Comparison of ENCODE assay signal across 20 mouse cellular contexts in the genomic region with DNA sequence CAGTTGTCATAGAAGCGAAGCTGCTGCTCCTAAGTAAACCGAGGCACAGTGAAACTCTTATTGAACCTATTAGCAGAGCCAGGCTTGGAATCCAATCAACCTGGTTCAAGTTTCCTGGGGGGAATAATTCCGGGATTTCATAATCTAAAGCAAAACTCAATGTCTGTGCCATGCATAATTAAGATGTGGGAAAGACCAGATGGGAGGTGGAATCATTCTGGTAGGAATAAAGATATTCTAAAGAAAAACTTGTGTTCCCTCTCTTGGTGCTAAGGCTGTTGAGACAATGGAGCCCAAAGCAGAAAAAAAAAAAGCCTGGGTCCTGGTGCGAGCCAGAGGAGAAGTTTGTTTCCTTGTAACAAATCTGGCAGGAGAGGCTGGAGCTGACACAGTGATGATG.
"Had no signal": no experiment of that assay in that cellular context is flagged by ENCODE, and none has a peak within 500 bp of the region (broad histone marks: within the 10 kb centered on the region; RNA-seq: fewer than 3 reads in every experiment).

No protein-coding gene starts in this region.

- ATAC-seq: forebrain, embryonic 13.5 days; forebrain, embryonic 14.5 days; forebrain, embryonic 15.5 days; forebrain, embryonic 16.5 days; forebrain, postnatal 0 days had no signal

- DNase-seq: cerebellum, adult 8-10 months; cerebellum, adult 9-10 months; cerebellum, adult 9-11 months; cerebellum, postnatal 10 days; cerebellum, postnatal 14 days; cerebellum, postnatal 25 days; cerebellum, postnatal 36 days; embryo, embryonic 11 days; forebrain, postnatal 0 days; gastrocnemius, adult 2 months; gastrocnemius, postnatal 10 days; gastrocnemius, postnatal 14 days; gastrocnemius, postnatal 25 days; gastrocnemius, postnatal 36 days; heart, adult 18-20 months; heart, adult 2 months had no signal
